Mouse (Mus musculus) B cell, adult 2 months (primary cell): Measurements from ENCODE around the gene Mdc1.
A peak's percentile ranks its signal among the peaks of the same experiment; 100 is the strongest.
"Not testable (repeated sequence)": the region's sequence is repeated elsewhere in the genome, so short reads cannot be mapped to it uniquely, and the experiment has no call there.

Experiments
- DNase-seq, 2 experiments: peaks; one replicate each; pipeline ENCODE4 v3.0.0; 2022

The Mdc1 gene

DNA sequence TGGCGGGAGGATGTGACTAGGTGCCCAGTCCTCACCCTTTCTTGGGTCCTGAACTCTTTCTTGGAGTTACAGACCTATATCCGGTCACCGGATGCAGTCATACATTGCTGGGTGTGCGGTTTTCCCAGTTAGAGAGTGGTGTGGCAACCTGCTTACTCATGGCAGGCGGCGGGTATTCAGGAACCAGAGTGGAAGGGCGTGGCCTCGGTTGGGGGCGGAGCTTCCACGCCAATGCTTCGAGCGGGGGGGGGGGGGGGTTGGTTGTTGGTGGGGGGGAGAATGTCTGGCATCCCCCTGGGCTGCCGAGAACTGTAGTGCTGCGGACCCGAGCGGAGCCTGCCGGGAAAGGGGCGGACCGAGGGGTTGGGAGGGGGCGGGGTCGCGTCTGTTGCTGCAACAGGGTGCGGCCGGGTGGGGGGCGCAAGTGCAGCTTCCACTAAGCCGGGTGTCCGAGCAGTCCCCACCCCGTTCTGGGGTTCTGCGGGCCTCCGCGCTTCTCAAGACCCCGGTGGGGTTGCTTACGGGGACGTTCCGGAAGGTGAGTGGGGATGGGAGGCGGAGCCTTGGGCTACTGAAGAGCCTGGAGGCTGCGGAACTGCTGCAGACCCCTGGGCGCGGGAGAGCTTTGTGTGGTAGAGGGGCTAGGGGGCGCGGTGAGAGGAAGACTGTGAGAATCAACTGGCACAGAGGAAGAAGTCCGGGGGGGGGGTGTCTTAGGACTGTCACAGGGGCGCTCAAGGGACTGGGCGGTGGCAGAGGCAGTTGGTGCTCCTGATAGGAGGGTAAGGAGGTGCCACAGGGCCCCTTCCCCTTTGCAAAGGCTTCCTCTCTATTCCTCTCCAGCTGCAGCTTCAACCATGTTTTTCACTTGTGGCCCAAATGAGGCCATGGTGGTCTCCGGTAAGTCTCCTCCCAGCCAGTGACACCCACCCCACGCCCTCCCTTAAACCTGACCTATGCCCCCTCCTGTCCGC lies 18.1 kb upstream of the Mdc1 start, which contains the start of gene Flot1:
Gene Flot1 (plus strand): TSS at position 267 of the 974 bp plus-strand sequence.
- peak; percentile 78 to 80 for DNase-seq

DNA sequence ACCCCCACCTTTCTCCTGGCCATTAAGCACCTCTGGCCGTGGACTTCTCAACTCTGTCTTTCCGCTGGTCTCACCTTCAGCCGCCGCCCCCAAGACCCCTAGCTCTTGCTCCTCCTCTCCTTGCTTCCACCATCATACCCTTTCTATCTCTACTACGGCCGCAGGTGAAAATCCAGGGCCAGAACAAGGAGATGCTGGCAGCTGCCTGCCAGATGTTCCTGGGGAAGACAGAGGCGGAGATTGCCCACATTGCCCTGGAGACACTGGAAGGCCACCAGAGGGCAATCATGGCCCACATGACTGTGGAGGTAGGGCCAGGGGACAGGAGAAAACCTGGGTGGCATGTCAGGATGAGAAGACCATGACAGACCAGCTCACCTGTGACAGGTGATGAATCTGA lies 16.9 kb upstream of the Mdc1 start:
- no peak for DNase-seq

DNA sequence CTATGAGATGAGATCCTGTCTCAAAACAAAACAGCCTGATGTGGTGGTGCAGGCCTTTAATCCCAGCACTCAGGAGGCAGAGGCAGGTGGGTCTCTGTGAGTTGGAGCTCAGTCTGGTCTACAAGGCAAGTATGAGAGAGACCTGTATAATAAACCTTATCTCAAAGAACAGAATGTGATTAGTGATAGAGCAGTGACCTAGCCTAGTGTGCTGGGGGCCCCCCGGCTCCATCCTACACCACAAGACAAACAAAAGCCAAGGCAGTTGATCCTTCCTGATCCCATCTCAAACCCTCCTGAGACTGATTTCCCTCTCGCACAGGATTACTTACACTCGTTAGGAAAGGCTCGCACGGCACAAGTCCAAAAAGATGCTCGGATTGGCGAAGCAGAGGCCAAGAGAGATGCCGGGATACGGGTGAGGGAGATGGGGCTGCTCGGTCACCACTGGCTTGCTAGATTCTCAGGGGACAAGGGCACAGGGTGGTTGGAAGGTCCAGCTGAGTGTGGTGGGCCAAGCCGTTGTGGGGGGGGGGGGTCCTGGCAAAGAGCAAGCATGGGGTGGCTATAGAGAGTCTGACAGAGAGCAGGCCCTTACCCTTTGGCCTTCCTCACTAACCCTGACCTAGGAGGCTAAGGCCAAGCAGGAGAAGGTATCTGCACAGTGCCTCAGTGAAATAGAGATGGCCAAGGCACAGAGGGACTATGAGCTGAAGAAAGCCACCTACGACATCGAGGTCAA lies 16.0 kb upstream of the Mdc1 start:
- DNase-seq: no peak

DNA sequence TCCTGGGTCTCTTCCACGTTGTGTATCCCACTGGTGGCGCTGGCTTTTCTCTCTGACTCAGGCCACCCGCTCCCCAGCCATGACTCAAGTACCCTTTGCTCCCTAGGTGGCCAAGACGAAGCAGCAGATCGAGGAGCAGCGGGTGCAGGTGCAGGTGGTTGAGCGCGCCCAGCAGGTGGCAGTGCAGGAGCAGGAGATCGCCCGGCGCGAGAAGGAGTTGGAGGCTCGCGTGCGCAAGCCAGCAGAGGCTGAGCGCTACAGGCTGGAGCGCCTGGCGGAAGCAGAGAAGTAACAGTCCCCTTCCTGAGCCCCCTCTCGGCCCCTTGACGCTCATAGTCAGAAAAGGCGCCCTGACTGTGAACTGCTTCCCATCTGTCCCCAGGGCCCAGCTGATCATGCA lies 11.6 kb upstream of the Mdc1 start:
- DNase-seq: peak; percentile 92

- DNase-seq: no peak
Measured at GRCm38 (mm10) chr17:35832400-35833238, 8.7 kb upstream of the Mdc1 start.

- no peak for DNase-seq
Measured at GRCm38 (mm10) chr17:35833239-35833751, 8.0 kb upstream of the Mdc1 start.

GRCm38 (mm10) chr17:35833894-35834293 lies 7.4 kb upstream of the Mdc1 start:
- DNase-seq: no peak

DNA sequence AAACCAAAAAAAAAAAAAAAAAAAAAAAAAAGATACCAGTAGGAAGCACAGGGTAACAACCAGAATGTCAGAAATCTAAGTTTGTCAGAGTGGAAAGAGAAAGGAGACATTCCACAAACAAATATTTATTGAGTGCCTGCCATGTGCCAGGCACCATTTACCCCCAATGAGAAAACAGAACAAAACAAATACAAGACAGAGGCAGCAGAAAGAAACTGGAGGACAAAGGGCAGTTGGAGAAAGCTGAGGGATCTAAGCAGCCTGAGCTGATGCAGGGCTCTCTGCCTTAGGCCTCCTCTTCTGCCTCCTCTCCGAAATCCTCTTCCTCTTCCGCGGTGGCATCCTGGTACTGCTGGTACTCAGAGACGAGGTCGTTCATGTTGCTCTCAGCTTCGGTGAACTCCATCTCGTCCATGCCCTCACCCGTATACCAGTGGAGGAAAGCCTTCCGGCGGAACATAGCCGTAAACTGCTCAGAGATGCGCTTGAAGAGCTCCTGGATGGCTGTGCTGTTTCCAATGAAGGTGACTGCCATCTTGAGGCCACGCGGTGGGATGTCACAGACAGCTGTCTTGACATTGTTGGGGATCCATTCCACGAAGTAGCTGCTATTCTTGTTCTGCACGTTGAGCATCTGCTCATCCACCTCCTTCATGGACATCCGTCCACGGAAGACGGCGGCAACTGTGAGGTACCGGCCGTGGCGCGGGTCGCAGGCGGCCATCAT lies 6.5 kb upstream of the Mdc1 start:
- DNase-seq: no peak

- DNase-seq: no peak
Measured at GRCm38 (mm10) chr17:35835424-35836140, 5.7 kb upstream of the Mdc1 start.

- peak; percentile 86 to 89 for DNase-seq
Measured at GRCm38 (mm10) chr17:35836178-35836965, 4.9 kb upstream of the Mdc1 start.

GRCm38 (mm10) chr17:35836991-35837422 lies 4.3 kb upstream of the Mdc1 start:
- peak; percentile 64 to 70 for DNase-seq

GRCm38 (mm10) chr17:35837487-35837886 lies 3.8 kb upstream of the Mdc1 start:
- peak; percentile 55 to 62 for DNase-seq

- peak; percentile 91 for DNase-seq
Measured at GRCm38 (mm10) chr17:35838122-35838544, 3.2 kb upstream of the Mdc1 start, which contains the start of gene Tubb5. TSS of gene Tubb5 (minus strand) at chr17:35838306.

DNA sequence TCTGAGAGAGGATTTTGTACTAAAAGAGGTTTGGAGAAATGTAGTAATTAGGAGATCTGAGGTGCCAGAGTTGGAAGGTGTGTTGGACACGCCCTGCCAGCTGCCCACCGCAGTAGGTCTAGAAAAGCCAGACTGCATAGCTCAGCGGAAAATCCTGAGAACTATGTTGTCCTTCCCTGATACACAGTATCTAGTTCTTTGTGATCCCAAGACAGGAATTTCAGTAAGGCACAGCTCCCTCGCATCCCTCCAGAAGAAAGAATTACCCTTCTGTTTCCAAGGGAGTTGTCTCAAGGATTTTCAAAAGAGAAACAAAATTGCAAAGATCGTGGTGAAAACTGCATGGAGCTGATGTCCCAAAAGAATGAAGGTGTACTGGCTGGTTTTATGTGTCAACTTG lies 2.7 kb upstream of the Mdc1 start:
- no peak for DNase-seq

GRCm38 (mm10) chr17:35839002-35839401 lies 2.3 kb upstream of the Mdc1 start:
- DNase-seq: not testable (repeated sequence)

- no peak for DNase-seq
Measured at GRCm38 (mm10) chr17:35840561-35840960, 754 bp upstream of the Mdc1 start.

DNA sequence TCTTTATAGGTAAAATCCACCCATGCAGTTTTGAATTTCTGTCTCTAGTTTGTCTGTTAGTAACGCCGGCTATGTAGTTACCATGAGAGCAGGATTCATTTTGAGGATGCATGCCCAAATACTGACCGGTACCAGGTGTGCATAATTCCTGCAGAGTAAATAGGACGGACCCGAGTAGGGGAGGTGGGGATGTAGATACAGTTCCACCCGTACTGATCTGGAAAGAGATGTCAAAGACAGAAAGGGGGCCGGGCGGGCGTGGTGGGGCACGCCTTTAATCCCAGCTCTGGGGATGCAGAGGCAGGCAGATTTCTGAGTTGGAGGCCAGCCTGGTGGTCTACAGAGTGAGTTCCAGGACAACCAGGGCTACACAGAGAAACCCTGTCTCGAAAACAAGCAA lies 691 bp downstream of the Mdc1 start:
- no peak for DNase-seq

GRCm38 (mm10) chr17:35843514-35843913 lies 2.2 kb downstream of the Mdc1 start:
- DNase-seq: peak; percentile 24 to 27

GRCm38 (mm10) chr17:35848112-35848511 lies 6.8 kb downstream of the Mdc1 start:
- DNase-seq: no peak

DNA sequence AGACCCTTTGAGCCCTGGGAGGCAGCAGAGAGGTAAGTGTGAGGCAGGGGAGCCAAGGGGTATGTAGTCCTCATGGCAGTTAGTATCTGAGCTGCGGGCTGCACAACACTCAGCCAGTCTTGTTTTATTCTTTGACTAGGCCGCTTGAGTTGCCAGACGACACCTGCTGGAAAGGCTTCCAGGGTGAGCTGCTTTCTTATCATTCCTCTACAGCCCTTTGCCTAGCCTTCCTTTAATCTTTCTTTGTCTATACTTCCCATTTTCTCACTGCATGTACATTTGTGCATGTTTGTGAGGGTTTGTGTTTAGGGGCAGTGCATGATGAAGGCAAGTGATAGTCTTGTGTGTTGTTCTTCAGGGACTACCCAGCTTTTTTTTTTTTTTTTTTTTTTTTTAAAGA lies 9.7 kb downstream of the Mdc1 start:
- DNase-seq: no peak
